Mouse (Mus musculus): ENCODE measurements at regions not wholly inside any gene's neighbourhood (a gene's known extent, or its start where the extent isn't known, plus 50 kb on each side); places are given as distances from the start of the nearest gene placed in this dataset.

GRCm38 (mm10) chr4:81177443-81178041, 265.1 kb downstream of the Mpdz start:
- ATAC-seq (replicated peaks; ENCODE audit: low FRiP score, low TSS enrichment, poor library complexity, severe bottlenecking): no peak

DNA sequence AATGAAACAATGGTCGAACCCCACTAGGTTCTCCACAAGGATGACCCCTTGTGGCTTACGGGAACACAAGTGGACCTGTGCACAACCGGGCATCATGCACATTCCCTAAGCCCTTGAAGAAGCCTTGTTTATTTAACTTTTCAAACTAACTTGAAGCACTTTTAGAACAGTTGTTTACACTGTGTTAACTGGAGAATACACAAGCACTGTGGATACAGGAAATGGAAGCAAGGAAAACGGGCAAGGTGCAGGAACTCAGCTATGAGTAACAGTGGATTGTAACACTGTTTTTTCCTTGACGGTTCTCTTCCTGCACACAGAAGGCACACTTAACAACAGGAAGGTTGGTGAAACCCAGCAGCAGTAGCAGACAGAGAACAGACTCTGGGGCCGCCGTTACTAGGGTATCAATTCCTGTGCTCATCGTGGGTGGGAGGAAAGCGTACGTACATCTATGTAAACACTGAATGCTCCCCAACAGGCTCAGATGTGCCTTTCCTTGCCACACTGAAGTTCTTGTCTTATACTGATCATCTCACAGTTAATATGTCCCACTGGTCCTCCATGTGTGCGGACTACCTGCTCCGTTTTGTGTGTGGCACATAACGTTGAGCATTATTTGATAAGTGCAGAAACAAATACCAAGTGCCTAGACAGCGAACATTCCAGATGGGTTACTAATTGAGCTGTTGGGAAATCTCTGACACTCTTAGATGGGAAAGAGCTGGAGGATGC, 264.4 kb downstream of the Mpdz start:
- ATAC-seq (replicated peaks; ENCODE audit: low FRiP score, low TSS enrichment, poor library complexity, severe bottlenecking): no peak

DNA sequence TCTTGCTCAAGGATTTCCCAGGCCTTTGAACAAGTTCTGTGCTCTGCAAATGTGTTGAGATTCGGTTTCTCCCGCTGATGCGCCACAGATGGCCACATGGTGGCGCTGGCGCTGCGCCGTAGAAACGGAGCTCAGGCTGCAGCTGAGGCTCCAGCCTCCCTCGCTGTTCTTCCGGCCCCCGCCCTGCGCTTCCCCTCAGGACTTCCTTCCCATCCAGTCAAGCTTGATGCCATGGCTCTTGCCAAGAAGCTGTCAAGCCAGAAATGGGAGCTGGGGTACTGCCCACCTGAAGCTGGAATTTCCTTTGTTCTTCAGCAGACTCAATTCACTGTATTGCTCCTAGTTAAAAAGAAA, 263.9 kb downstream of the Mpdz start:
- peak; percentile 78 for ATAC-seq (replicated peaks; ENCODE audit: low FRiP score, low TSS enrichment, poor library complexity, severe bottlenecking)

GRCm38 (mm10) chr4:81216123-81216522, 226.5 kb downstream of the Mpdz start:
- ATAC-seq (replicated peaks; ENCODE audit: low FRiP score, low TSS enrichment, poor library complexity, severe bottlenecking): no peak

DNA sequence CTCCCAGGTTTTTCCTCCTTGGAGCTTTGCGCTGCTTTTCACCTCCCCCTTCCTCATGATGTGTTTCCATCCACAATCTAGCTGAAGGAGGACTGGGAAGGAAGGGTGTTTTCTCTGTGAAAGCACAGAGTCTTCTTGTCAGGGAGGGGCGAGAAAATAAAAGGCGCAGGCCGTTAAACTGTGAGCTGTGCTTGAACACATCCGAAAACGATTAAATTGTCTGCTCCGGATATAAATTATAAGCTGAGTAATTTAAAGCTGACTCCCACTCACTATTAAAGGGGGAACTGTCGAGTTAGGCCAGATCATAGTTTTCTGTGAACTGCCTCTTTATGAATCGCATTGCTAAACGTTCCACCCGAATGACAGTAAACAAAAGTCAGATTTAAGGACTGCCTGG, 224.6 kb downstream of the Mpdz start:
- no peak for ATAC-seq (replicated peaks; ENCODE audit: low FRiP score, low TSS enrichment, poor library complexity, severe bottlenecking)

GRCm38 (mm10) chr4:81222034-81222433, 220.6 kb downstream of the Mpdz start:
- no peak for ATAC-seq (replicated peaks; ENCODE audit: low FRiP score, low TSS enrichment, poor library complexity, severe bottlenecking)

DNA sequence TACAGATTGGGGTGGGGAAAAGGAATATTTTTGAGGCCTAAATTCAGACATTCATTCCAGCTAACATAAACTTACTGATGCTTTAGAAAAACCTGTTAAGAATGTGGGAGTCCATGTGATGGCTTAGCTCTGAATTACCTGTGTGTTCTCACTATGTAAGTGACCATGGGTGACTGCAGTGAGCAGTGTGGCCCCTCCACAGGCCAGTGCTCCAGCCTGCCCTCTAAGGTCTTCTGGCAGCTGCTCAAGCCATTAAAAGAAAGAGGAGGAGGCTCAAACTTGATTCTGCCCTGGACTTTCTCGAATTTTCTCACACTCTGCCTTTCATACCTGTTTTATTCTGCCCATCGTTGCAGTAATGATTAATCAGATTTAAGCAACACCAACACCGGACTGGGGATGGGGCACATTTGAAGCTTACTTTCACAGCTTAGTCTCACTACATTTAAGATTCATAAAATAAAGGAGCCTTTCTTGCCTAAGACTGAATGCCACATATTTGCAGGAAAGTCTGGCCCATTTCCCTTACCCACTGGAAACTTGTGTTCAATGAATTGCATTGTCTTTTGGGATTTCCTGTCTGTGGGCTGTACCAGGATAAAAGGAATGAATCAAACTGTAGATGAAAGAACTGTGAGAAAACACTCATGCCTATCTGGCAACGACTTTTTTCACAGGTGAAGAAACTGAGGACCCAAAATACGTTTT, 220.0 kb downstream of the Mpdz start:
- no peak for ATAC-seq (replicated peaks; ENCODE audit: low FRiP score, low TSS enrichment, poor library complexity, severe bottlenecking)
